ENCODE assay signal across 11 mouse cellular contexts in the genomic region with DNA sequence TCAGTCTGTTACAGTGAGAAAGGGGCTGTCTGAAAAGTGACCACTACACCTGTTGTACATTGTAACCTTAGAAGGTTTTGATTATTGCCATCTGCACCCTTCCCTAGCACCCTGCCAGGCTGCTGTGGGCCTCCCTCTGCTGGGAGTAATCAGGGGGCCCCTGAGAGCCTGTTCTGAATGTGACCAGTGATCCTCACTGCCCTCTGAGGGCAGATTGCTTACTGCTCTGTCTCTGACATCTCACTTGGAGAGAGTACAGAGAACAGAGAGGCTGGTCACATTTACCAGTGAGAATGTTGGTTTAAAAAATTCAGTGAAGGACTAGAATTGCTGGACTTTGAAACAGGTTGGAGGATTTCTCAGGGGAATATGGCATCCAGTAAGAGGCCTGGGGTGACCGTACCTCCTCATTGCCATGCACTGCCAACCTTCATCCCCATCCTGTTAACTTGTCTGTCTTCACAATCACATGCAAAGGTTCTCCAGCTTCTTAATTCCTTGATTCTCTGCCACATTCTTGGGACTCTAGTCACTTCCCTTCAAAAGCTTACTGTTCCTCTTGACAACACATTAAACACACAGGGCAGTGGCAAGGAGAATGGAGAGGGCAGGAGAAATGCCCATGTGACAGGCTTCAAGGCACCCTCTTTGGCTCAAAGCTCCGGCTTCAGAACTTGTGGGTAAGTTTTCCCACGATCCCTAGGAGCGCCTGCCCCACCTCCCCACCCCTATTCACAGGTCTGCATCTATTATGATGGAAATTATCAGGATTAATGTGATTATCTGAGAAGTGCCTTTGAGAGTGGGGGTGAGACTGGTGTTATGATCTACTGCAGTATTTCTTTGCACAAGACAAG. TPM values are rescaled to one million over a fixed set of nuclear protein-coding genes. Genes with fewer than 3 reads are reported as not detected.
DNase-seq lines count a peak whose midpoint lies in the region; ATAC-seq and TF ChIP-seq lines count a peak whose summit lies in the region.
"Had no signal": no experiment of that assay in that cellular context is flagged by ENCODE, and none has a peak within 500 bp of the region (broad histone marks: within the 10 kb centered on the region; RNA-seq: fewer than 3 reads in every experiment).

No protein-coding gene starts in this region.

- WGBS in hindbrain, embryonic 14.5 days: 21% methylated on average over 4 of the region's 4 CpGs
- 94% methylated on average over 4 of the region's 4 CpGs for WGBS in intestine, embryonic 15.5 days

- H3K36me3 ChIP-seq in hindbrain, embryonic 14.5 days (replicated peaks; ENCODE audit: control insufficient read depth, insufficient read depth): peaks cover 48% of the 10 kb centered on the region
- peaks cover 12% of the 10 kb centered on the region; the same call in 1 of the 2 replicates for H3K36me3 ChIP-seq in intestine, embryonic 15.5 days

- peak; percentile 76 for ATAC-seq in hindbrain, embryonic 14.5 days (ENCODE audit: low FRiP score)
- ATAC-seq in intestine, embryonic 15.5 days: no peak

- no peak for TF ChIP-seq POLR2A in embryonic fibroblast, embryonic 13.5 days (IDR thresholded peaks at IDR 0.05; ENCODE audit: low read depth, low read length)

- H3K27me3 ChIP-seq in hindbrain, embryonic 14.5 days (ENCODE audit: control insufficient read depth, insufficient read depth, low read length): no peaks in the 10 kb centered on the region
- H3K27me3 ChIP-seq in intestine, embryonic 15.5 days (replicated peaks): no peaks in the 10 kb centered on the region
- H3K27me3 ChIP-seq: CH12.LX had no signal

- H3K4me1 ChIP-seq in embryonic fibroblast, embryonic 13.5 days (ENCODE audit: control insufficient read depth, insufficient read depth, low read length): peaks cover 5% of the 10 kb centered on the region
- no peaks in the 10 kb centered on the region; the same call in 1 of the 2 replicates for H3K4me1 ChIP-seq in hindbrain, embryonic 14.5 days (replicated peaks; ENCODE audit: control insufficient read depth, insufficient read depth, low read length)
- H3K4me1 ChIP-seq in intestine, embryonic 15.5 days (replicated peaks): no peaks in the 10 kb centered on the region

- peak; percentile 66 for DNase-seq in 3T3-L1 (ENCODE audit: low read depth, low spot score)
- no peak for DNase-seq in hindbrain, embryonic 14.5 days (ENCODE audit: low spot score)
- peak; percentile 38 to 70 for DNase-seq in lung, postnatal 4 days
- DNase-seq in left cerebral cortex, adult 9 months (ENCODE audit: low spot score in 2 of 2): no peak
- no peak for DNase-seq in thymus, postnatal 25 days
- DNase-seq in c-Kit-positive CD71-positive TER-119-positive erythroid progenitor cells, embryonic 14.5 days (ENCODE audit: low spot score): no peak
- DNase-seq: cerebellum, adult 11-12 months; heart, adult 2 months had no signal

- no peak overlapping the region for H3K4me2 ChIP-seq in hindbrain, embryonic 14.5 days (replicated peaks)
- H3K4me2 ChIP-seq in intestine, embryonic 15.5 days (replicated peaks): no peak overlapping the region

- peak overlapping the region; percentile 56; the same call in 1 of the 2 replicates for H3K27ac ChIP-seq in embryonic fibroblast, embryonic 13.5 days (ENCODE audit: insufficient read depth, low read length)
- peak overlapping the region; percentile 75 for H3K27ac ChIP-seq in hindbrain, embryonic 14.5 days
- H3K27ac ChIP-seq in intestine, embryonic 15.5 days: no peak overlapping the region
- H3K27ac ChIP-seq: heart, adult 2 months had no signal

- H3K9ac ChIP-seq in hindbrain, embryonic 14.5 days: no peak overlapping the region
- H3K9ac ChIP-seq in intestine, embryonic 15.5 days: no peak overlapping the region

- TF ChIP-seq CTCF in embryonic fibroblast, embryonic 13.5 days (IDR thresholded peaks at IDR 0.05; ENCODE audit: borderline replicate concordance, insufficient read depth, low read length): no peak

- no peaks in the 10 kb centered on the region; the same call in 1 of the 2 replicates for H3K9me3 ChIP-seq in hindbrain, embryonic 14.5 days (ENCODE audit: control insufficient read depth, low read length)
- no peaks in the 10 kb centered on the region for H3K9me3 ChIP-seq in intestine, embryonic 15.5 days

- no peak overlapping the region for H3K4me3 ChIP-seq in embryonic fibroblast, embryonic 13.5 days (ENCODE audit: insufficient read depth, low read length)
- no peak overlapping the region for H3K4me3 ChIP-seq in hindbrain, embryonic 14.5 days (replicated peaks; ENCODE audit: low read length)
- no peak overlapping the region for H3K4me3 ChIP-seq in intestine, embryonic 15.5 days (replicated peaks)
- H3K4me3 ChIP-seq: heart, adult 2 months had no signal

RNA-seq across cellular contexts. Expression of gene Scml4, which starts 26.1 kb away (rescaled TPM):
- polyA plus RNA-seq in embryonic fibroblast, embryonic 13.5 days (2011; ENCODE audit: insufficient read length, low read depth, missing spikeins): 0.20 and 0.72 TPM in 2 replicates
- 9.3 and 13.3 TPM in 2 replicates for polyA plus RNA-seq in hindbrain, embryonic 14.5 days (2014; fragmentation: Nextera tagmentation; extraction: Ambion mirVana)
- 29.3 TPM in 2 replicates for polyA plus RNA-seq in intestine, embryonic 15.5 days (2015; fragmentation: Nextera tagmentation; extraction: Ambion mirVana)

Comparison
In these comparisons a context has a peak if more than half of its experiments do, and no peak if none do; other contexts are left out.
1. DNase-seq: peak in 3T3-L1 (single experiment) and lung, postnatal 4 days (2 of 2); none in hindbrain, embryonic 14.5 days (single experiment), left cerebral cortex, adult 9 months (0 of 2), thymus, postnatal 25 days (single experiment) and c-Kit-positive CD71-positive TER-119-positive erythroid progenitor cells, embryonic 14.5 days (single experiment).